Mouse (Mus musculus): ENCODE data around the gene Tmem107. TPM values are rescaled to one million over a fixed set of nuclear protein-coding genes. Genes with fewer than 3 reads are reported as not detected.

Gene Tmem107
- polyA plus RNA-seq, 1 experiment, result 41.7 TPM

- Histone ChIP-seq H3K27ac (ENCODE audit: insufficient read depth, low read depth, low read length) (peak overlapping the region; percentile 99), H3K4me1 (ENCODE audit: control insufficient read depth, insufficient read depth, low read length) (peaks cover 18% of the 10 kb centered on the region), H3K27me3 (replicated peaks; ENCODE audit: control insufficient read depth, insufficient read depth, low read length) (no peaks in the 10 kb centered on the region), H3K4me3 (ENCODE audit: insufficient read depth, low read depth, low read length) (peak overlapping the region; percentile 84), H3K36me3 (ENCODE audit: control insufficient read depth, insufficient read depth, low read length) (peaks cover 19% of the 10 kb centered on the region)
- TF ChIP-seq POLR2A (IDR thresholded peaks at IDR 0.05; ENCODE audit: low read depth, low read length), result no peak
- TF ChIP-seq CTCF (conservative IDR thresholded peaks at IDR 0.05; ENCODE audit: insufficient read depth, insufficient read length, low read depth, low read length), result no peak
- peak; percentile 96 for DNase-seq
- under 1% methylated on average over 23 of the region's 23 CpGs for WGBS
Observed at GRCm38 (mm10) chr11:69099915-69100345, 29.3 kb downstream of the Tmem107 start.

- H3K27ac ChIP-seq (ENCODE audit: insufficient read depth, low read depth, low read length), result no peak overlapping the region
- 87% methylated on average over 20 of the region's 20 CpGs for WGBS
- H3K27me3 ChIP-seq (replicated peaks; ENCODE audit: control insufficient read depth, insufficient read depth, low read length), result no peaks in the 10 kb centered on the region
- peaks cover 18% of the 10 kb centered on the region for H3K4me1 ChIP-seq (ENCODE audit: control insufficient read depth, insufficient read depth, low read length)
- peaks cover 24% of the 10 kb centered on the region for H3K36me3 ChIP-seq (ENCODE audit: control insufficient read depth, insufficient read depth, low read length)
- no peak overlapping the region for H3K4me3 ChIP-seq (ENCODE audit: insufficient read depth, low read depth, low read length)
- TF ChIP-seq CTCF (conservative IDR thresholded peaks at IDR 0.05; ENCODE audit: insufficient read depth, insufficient read length, low read depth, low read length) (no peak), POLR2A (IDR thresholded peaks at IDR 0.05; ENCODE audit: low read depth, low read length) (no peak)
- DNase-seq, result no peak
Observed at GRCm38 (mm10) chr11:69100639-69101360, 30.2 kb downstream of the Tmem107 start.

- no peak for TF ChIP-seq CTCF (conservative IDR thresholded peaks at IDR 0.05; ENCODE audit: insufficient read depth, insufficient read length, low read depth, low read length)
- no peak for TF ChIP-seq POLR2A (IDR thresholded peaks at IDR 0.05; ENCODE audit: low read depth, low read length)
- peaks cover 26% of the 10 kb centered on the region for H3K36me3 ChIP-seq (ENCODE audit: control insufficient read depth, insufficient read depth, low read length)
- H3K27me3 ChIP-seq (replicated peaks; ENCODE audit: control insufficient read depth, insufficient read depth, low read length), result no peaks in the 10 kb centered on the region
- DNase-seq, result no peak
- H3K4me1 ChIP-seq (ENCODE audit: control insufficient read depth, insufficient read depth, low read length), result peaks cover 18% of the 10 kb centered on the region
- no peak overlapping the region for H3K27ac ChIP-seq (ENCODE audit: insufficient read depth, low read depth, low read length)
- no peak overlapping the region for H3K4me3 ChIP-seq (ENCODE audit: insufficient read depth, low read depth, low read length)
- 93% methylated on average over 21 of the region's 21 CpGs for WGBS
Observed at GRCm38 (mm10) chr11:69101604-69102402, 31.2 kb downstream of the Tmem107 start.

- H3K27ac ChIP-seq (ENCODE audit: insufficient read depth, low read depth, low read length), result no peak overlapping the region
- peaks cover 16% of the 10 kb centered on the region for H3K4me1 ChIP-seq (ENCODE audit: control insufficient read depth, insufficient read depth, low read length)
- peaks cover 28% of the 10 kb centered on the region for H3K36me3 ChIP-seq (ENCODE audit: control insufficient read depth, insufficient read depth, low read length)
- no peak for DNase-seq
- no peak overlapping the region for H3K4me3 ChIP-seq (ENCODE audit: insufficient read depth, low read depth, low read length)
- 86% methylated on average over 7 of the region's 7 CpGs for WGBS
- TF ChIP-seq CTCF (conservative IDR thresholded peaks at IDR 0.05; ENCODE audit: insufficient read depth, insufficient read length, low read depth, low read length) (no peak), POLR2A (IDR thresholded peaks at IDR 0.05; ENCODE audit: low read depth, low read length) (no peak)
- H3K27me3 ChIP-seq (replicated peaks; ENCODE audit: control insufficient read depth, insufficient read depth, low read length), result no peaks in the 10 kb centered on the region
Observed at GRCm38 (mm10) chr11:69102403-69102725, 31.8 kb downstream of the Tmem107 start.

- peaks cover 30% of the 10 kb centered on the region for H3K36me3 ChIP-seq (ENCODE audit: control insufficient read depth, insufficient read depth, low read length)
- H3K4me1 ChIP-seq (ENCODE audit: control insufficient read depth, insufficient read depth, low read length), result peaks cover 8% of the 10 kb centered on the region
- H3K27ac ChIP-seq (ENCODE audit: insufficient read depth, low read depth, low read length), result no peak overlapping the region
- DNase-seq, result no peak
- WGBS, result 96% methylated on average over 14 of the region's 14 CpGs
- H3K4me3 ChIP-seq (ENCODE audit: insufficient read depth, low read depth, low read length), result no peak overlapping the region
- TF ChIP-seq CTCF (conservative IDR thresholded peaks at IDR 0.05; ENCODE audit: insufficient read depth, insufficient read length, low read depth, low read length) (no peak), POLR2A (IDR thresholded peaks at IDR 0.05; ENCODE audit: low read depth, low read length) (no peak)
- no peaks in the 10 kb centered on the region for H3K27me3 ChIP-seq (replicated peaks; ENCODE audit: control insufficient read depth, insufficient read depth, low read length)
Observed at GRCm38 (mm10) chr11:69103121-69103520, 32.5 kb downstream of the Tmem107 start.

GRCm38 (mm10) chr11:69103531-69104435 lies 33.2 kb downstream of the Tmem107 start:
- 85% methylated on average over 15 of the region's 15 CpGs for WGBS
- Histone ChIP-seq H3K4me1 (ENCODE audit: control insufficient read depth, insufficient read depth, low read length) (peaks cover 4% of the 10 kb centered on the region; the same call in 1 of the 2 replicates), H3K4me3 (ENCODE audit: insufficient read depth, low read depth, low read length) (no peak overlapping the region), H3K27ac (ENCODE audit: insufficient read depth, low read depth, low read length) (no peak overlapping the region), H3K36me3 (ENCODE audit: control insufficient read depth, insufficient read depth, low read length) (peaks cover 34% of the 10 kb centered on the region), H3K27me3 (replicated peaks; ENCODE audit: control insufficient read depth, insufficient read depth, low read length) (no peaks in the 10 kb centered on the region)
- TF ChIP-seq CTCF (conservative IDR thresholded peaks at IDR 0.05; ENCODE audit: insufficient read depth, insufficient read length, low read depth, low read length), result no peak
- TF ChIP-seq POLR2A (IDR thresholded peaks at IDR 0.05; ENCODE audit: low read depth, low read length), result no peak
- no peak for DNase-seq
